Mouse (Mus musculus) mouse trophoblast stem cell (cell line): Measurements from ENCODE around the gene Fv1.
"Not testable (repeated sequence)": the region's sequence is repeated elsewhere in the genome, so short reads cannot be mapped to it uniquely, and the experiment has no call there.

Experiments used
- in situ Hi-C, 2 experiments: fragments of 300-500 bp; cut with MseI, MboI; formaldehyde crosslinking; loops; 2 replicates in 1 of 2; 3 replicates in 1 of 2; pipeline ENCODE4 v1.15.1; 2025

Gene Fv1

DNA sequence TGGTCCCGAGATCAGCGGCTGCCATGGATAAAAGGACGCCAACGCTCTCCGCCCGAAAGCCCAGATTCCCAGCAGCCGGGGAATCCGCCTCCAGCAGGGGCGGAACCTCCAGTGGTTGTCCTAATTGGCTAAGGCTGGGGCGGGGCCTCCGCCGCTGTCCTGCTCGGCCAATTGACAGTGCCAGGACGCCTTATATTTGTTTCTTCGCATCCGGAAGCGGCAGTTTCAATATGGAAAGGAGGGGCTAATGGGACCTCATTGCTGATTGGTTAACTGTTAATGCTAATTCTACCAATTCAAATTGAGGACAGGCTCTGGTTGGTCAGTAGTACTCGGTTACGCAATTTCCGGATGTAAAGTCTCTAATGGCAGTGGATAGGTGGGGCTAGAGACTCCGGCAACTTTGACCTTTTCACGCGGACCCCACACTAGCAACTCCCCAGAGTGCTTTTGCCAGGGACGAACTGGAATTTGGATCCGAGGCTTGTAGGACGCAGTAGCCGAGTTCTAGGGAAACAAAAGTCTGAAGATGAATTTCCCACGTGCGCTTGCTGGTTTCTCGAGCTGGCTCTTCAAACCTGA lies at the start of gene Fv1, which contains the start of gene Miip:
Gene Fv1 (plus strand): TSS at position 530 of the 582 bp plus-strand sequence.
Gene Miip (minus strand): TSS at position 367 of the 582 bp plus-strand sequence.
- in situ Hi-C loops, result no loop called here

DNA sequence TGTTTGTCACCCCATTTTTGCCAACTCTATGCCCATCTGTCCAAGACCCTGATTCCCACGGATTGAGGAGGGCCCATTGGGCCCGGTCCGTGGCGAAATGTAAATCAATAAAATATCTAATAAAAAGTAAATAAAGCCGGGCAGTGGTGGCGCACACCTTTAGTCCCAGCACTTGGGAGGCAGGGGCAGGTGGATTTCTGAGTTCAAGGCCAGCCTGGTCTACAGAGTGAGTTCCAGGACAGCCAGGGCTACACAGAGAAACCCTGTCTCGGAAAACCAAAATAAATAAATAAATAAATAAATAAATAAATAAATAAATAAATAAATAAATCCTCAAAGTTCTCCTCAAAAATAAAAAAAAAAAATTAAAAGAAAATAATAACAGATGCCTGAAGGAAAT lies 49.1 kb upstream of the Fv1 start:
- in situ Hi-C loops, result loop anchor here in 1 of 2 experiments (10.0 kb wide), 1 partner anchor 295 kb away; no protein-coding TSS in a partner anchor

DNA sequence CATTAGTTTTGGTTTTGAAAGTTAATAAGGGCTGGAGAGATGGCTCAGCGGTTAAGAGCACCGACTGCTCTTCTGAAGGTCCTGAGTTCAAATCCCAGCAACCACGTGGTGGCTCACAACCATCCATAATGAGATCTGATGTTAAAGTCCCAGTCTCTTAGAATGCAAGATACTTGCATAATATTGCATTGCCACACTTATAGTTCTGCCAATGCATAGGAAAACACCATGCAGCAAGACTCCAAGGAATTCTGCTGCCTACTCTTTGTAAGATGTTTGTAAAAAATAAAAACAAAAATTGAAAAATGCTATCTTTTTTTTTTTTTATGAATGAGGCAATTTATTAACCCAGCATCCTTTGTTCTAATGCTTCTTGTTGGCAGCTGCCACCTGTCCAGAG lies 47.4 kb upstream of the Fv1 start:
- in situ Hi-C loops, result not testable (repeated sequence)

DNA sequence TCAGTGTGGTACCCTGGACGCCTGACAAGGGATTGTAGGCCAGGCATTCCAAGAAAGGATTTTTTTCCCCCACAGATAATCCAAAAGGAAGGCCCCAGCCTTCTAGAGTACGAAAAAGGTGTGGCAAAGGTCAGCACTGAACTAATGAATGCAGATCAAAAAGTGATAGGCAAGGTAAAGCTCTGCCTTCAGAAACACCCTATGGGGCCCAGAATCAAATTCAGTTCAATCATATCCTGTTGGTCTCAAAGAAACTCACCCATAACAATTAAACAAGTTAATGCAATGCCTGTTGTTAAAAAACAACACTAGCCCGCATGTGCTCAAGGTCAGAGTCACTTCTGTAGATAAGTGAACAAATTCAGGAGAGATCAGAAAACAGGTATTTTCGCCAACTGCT lies 44.4 kb upstream of the Fv1 start:
- in situ Hi-C loops, result no loop called here

DNA sequence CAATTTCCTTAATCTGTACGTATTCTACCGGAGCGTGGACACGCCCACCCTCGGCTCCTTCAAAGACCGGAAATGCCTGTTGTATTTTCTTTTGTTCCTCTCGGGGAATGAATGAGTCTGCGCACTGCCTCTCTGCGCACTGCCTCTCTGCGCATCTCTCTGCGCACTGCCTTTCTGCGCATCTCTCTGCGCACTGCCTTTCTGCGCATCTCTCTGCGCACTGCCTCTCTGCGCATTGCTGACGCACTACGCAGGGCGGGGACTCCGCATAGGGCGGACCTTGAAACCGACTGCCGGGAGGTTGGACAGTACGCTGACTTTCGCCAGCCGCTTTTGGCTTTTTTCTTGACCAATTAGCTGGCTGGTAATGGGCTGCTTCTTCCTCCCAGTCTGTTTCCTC lies 29.5 kb upstream of the Fv1 start:
- in situ Hi-C loops, result not testable (repeated sequence)

DNA sequence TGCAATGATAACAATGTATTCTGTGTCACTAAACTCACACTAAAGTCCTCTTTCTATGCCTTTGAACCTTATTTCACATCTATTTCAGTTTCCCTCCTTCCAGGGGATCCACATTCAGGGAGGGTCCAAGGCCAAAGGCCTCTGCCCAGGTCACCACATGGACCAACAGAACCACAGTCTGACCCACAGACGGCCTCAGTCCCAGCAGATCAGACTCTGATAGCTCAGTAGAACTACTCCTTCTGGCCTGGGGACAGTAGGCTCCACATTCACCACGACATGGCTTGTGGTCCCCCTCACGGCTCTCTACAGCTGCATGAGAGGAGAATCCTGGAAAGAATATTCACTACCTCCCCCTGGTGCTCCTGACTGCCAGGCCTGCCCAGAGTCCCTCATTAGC lies 25.9 kb upstream of the Fv1 start:
- in situ Hi-C loops, result no loop called here

DNA sequence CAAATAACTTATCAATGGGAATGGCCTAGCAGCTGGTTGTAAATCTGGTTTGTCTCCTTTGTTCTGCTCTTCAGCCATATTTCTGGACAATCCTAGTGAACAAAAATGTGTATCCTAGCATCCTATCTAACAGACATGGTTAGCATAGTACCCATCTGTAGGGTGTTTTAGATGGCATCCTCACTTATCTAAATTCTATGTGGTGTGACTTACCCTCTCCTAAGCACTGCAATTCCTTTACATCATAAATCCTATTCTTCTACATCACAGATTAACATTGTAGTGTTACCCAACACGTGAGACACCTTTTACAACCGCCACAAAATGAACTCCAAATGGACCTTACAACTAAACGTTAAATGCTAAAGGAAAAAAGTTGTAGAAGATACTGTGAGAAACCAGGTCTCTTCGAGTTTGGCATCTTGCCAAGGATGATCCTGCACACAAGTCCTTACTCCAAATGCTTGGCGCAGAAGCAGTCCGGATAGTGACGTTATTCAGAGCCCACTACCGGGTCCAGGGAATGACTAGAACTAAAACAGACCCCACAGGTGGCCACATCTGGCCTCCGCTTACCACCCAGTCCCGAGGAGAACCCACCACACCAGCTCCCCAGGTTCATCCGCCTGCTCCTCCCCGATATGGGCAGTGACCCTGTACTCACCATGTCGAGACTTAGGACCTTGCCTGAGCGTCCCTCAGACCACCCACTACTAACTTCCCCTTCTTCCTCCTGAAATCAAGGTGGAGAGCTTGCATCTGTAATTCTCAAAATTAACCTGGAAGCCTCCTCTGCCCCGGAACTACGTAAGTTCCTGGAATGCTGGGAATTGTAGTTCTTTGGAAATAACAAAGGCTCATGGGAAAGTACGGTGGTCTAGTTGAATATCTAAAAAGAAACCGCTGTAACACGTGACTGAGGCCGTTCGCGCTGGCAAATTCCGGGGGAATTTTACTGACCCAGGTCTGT lies 20.9 kb upstream of the Fv1 start, which contains the start of gene Zfp933:
Gene Zfp933 (minus strand): TSS at position 753 of the 970 bp plus-strand sequence.
- in situ Hi-C loops, result no loop called here

DNA sequence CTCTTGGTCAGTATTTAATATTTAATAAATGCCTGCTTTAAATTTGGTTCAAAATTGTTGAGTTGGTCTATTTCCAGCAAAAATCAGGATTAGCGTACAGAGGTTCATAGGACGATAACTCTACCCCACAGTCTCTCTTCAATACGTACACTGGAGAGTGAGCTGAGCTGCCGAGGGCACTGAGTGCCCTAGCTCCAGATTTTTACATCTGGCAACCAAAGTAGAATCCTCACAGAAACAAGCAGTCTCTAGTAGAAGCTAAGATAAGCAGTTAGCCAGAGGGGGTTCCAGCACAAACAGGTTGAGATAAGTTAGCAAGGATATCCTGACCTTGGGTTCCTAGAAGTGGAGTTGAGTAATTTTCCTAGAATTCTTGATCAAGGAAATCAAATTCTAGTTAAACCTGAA lies 20.2 kb upstream of the Fv1 start:
- in situ Hi-C loops, result no loop called here

DNA sequence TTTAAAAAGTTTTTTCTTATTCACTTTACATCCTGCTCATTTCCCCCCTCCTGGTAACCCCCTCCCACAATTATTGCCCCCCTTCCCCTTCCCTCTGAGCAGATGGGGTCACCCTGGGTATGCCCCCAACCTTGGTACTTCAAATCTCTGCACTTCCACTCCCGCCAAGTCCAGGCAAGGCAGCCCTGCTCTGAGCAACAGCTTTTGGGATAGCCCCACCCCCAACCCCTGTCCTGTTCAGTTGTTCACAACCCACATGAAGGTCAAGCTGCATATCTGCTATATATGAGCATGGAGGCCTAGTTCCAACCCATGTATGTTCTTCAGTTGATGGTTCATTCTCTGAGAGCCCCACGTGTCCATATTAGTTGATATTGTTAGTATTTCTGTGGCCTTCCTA lies 18.0 kb upstream of the Fv1 start:
- in situ Hi-C loops, result no loop called here

DNA sequence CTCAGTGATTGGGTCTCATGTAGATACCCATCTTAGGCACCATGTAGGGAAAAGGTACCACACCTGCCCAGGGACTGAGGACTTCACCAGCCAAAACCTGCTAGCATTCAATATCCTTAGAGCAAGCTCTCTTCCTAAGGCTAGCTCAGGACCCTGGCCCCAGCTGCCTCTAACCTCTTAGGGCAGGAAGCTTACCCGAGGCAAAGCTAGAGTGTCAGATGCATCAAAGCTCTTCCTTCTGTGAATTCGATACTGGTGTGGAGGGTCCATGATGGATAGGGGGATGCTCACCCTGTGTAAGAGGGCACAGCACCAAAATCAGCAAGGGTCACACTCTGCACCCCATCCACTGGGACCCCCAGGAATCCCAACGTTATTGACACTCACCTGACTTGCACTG lies 6.7 kb upstream of the Fv1 start:
- in situ Hi-C loops, result loop anchor here (5.0 kb wide), 2 partner anchors 35 to 50 kb away; no protein-coding TSS in a partner anchor

DNA sequence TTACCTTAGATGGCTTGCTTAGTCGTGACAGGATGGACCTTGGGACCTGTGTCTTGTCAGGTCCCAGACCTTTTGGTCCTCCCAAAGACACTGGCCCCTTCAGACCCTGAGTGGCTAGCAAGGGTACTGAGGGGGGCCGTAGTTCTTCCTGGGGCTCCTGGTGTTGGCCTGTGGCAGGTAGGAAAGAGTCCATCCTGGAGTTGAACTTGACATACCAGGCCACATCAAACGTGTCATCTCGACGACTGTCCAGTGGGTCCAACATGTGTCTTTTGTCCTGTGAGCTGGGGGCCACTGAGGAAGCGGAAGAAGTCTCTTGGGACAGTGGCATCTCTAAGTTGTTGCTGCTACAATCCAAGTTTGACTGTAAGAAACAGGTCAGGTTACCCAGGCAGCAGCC lies 3.1 kb upstream of the Fv1 start:
- in situ Hi-C loops, result no loop called here

DNA sequence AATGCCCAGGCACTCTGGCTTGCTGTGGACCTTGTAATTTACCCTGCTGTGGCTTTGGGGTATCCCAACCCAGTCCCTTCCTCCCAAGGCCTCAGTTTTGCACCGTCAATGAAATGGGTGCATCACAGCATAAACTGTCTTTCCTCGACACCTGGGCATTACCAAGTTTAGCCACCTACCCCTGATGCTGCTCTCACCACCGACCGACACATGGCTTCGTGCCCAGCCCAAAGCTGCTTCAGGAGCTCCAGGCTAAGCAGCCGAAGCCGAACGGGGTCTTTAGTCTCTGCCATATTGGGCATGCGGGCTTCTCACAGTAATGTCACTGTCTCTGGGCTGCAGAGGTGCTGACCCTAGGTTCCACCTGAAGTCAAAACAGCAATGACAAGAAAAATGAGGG lies 2.7 kb upstream of the Fv1 start:
- in situ Hi-C loops, result no loop called here

DNA sequence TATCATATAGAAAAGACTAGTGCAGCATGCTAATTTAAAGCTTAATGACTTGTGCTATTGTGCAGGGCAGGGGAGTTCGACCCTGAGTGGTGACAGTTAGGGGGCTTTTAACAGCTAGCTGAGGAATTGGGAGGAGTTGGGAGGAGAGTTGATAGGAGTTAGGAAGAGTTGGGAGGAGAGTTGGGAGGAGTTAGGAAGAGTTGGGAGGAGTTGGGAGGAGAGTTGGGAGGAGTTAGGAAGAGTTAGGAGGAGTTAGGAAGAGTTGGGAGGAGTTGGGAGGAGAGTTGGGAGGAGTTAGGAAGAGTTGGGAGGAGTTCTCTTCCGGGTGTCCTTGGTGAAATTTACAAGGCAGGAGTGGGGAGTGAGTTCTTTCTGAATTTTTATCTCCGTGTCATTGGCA lies 2.0 kb upstream of the Fv1 start:
- in situ Hi-C loops, result not testable (repeated sequence)

DNA sequence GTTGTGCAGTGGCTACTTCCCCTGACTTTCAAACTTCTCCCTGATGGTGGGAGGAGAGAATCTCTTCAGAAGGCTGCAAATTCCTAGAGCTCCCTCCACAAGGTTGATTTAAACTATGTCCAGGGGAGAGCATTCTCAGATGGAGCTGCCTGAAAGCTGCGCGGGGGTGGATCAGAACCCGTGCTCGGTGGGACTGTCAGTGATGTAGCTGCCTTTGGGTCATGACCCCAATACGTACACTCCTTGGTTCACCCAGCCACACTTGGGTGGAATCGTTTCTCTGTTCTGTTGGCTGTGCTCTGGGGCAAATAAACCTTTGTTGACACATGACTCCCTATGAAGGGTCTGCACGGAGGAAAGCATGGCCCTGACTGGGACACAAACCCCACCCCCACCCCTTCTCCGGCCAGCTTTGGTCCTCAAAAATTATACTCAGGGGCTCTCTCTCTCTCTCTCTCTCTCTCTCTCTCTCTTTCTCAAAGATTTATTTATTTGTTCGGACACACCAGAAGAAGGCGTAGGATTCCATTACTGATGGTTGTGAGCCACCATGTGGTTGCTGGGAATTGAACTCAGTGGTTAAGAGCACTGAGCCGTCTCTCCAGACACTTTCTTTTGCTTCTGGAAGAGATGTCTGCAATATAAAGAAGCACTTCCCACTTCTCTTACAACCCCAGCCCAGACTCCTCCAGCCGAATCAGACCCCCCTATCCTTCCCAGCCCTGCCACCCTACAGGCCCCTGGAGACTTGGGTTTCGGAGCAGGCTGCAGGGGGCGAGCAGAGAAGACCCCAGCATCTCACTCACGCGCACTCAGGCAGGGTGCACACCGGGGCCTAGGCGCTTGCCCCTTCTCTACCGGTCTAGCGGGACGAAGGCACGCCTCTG lies 973 bp upstream of the Fv1 start:
- in situ Hi-C loops, result no loop called here

DNA sequence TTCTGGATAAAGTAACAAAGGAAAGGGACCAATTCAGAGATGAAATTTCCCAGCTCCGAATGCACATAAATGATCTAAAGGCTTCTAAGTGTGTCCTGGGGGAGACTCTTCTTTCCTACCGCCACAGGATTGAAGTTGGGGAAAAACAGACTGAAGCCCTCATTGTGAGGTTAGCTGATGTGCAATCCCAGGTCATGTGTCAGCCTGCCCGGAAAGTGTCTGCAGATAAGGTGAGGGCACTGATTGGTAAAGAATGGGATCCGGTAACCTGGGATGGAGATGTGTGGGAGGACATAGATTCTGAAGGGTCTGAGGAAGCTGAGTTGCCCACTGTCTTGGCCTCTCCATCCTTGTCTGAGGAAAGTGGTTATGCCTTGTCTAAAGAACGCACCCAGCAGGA lies 459 bp downstream of the Fv1 start:
- in situ Hi-C loops, result no loop called here

DNA sequence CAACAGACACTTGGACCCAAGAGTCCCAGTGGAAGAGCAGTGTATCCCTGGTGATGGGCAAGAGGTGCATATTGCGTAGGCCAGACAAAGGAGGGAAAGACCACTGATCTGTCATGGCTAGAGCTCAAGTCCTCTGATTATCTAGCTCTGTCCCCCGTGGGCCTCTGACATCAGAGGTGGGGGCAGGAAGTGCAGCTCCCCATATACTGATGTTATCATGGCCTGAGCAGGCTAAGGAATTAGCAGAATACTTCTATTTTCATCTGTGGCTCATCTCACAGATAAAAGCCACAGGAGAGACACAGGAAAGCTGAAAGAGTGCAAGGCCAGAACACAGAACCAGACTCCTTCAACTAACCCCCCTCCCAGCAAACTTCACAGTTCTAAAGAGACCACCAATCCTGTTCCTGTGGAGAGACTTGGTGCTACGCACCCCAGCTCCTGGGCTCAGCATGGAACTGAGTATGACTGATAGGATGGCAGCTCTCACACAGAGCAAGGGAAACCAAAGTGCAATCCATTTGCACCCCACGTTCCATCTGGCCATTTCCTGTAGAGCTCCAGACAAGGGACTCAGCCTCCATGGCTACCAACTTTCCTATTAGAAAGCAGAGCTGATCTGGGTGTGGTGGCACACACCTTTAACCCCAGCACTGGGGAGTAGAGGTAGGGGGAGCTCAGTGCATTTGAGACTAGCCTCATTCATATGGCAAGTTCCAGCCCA lies 7.2 kb downstream of the Fv1 start:
- in situ Hi-C loops, result no loop called here

DNA sequence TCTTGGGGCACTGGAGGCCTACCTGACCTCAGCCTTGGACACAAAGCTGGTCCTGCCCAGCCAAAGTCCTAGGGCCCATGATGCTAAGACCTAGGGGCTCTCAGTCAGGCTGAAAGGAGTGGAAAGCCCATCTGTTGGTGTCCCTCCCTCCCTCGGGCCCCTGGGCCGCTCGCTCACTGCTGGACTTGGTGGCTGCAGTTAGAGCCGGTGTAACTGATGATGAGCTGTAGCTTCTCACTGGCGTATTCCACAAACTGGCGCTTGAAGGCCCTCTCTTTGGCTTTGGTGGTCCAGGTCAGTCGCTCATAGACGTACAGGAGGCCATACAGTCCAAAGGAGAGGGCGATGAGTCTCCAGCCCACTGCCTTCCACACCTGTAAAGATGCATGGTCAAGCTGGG lies 9.8 kb downstream of the Fv1 start:
- in situ Hi-C loops, result no loop called here

DNA sequence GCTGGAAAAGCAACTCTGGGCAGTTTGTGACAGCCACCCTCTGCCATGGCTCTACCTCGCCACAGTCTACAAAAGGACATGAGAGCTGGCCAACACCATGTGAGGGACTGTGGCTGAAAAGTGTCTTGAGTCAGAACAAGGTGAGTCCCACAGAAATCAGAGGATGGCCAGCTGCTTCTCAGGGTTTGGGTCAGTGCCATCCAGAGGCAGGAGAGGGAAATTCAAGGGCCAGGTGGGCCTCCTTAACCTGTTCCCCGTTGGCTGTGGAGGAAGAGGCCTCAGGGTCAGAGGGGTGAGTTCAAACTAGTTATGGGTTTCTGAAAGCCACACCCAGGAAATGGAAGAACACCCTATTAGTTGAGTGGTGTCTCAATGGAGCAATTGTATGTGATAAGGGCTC lies 10.7 kb downstream of the Fv1 start:
- in situ Hi-C loops, result no loop called here

DNA sequence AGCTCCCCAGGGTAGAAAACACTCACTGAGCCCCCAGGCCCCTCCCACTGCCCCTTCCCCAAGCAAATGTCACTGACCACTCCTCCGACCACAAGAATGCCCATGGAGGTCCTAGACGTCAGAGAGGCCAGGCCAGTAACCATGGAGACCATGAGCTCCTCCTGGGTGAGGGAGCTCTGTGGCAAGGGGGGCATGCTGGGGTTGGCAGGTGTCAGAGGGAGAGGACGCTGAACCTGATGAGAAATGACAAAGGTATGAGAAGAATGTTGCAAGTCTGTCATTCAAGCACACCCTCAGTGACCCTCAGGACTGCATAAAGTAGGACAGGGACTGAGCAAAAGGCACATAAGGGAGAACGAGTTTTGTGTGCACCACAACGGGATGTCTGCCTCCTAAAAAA lies 11.1 kb downstream of the Fv1 start:
- in situ Hi-C loops, result no loop called here

DNA sequence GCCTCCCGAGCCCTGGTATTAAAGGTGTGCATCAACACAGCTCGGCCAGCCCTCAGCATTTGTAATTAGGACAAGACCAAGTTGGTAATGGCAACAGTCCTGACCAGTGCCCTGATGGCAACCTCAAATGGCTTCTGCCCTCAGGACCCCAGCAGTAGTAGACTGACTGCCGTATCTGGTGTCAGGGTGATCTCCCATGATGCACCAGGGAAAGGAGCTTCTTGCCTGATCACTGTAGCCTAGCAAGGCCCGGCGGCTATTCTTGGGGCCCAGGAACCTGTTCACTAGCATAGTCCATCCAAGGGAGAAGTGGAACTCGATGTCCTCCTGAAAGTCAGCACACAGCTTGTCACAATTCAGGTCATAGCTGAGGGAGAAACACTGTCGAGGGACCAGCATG lies 13.0 kb downstream of the Fv1 start:
- in situ Hi-C loops, result no loop called here

DNA sequence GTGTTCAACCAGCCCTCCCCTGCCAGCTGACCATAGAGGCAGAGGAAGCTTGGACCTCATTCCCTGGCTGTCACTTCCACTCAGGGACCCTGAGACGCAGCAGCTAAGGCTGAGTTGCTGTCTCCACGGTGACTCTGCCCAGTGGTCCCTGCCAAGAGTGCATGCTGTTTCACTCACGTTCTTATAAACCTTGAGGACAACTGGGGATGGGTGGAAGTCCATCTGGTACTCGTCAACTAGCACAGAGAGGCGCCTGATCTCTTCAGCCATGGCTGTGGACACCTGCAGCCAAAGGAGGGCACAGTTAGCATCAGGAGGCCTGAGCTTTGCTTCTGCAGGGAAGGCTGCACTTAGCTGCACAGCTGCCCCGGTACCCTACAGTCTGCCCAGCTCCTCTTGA lies 14.3 kb downstream of the Fv1 start:
- in situ Hi-C loops, result no loop called here
